Mouse (Mus musculus) lung, postnatal 36 days (tissue): ENCODE data around the gene Prickle2.

Source experiments
- DNase-seq: peaks from one replicate; pipeline ENCODE4 v3.0.0; 2022; ENCODE audit warnings: mixed read lengths

Prickle2 gene

GRCm38 (mm10) chr6:92584026-92584425, 121.9 kb downstream of the Prickle2 start:
- no peak for DNase-seq

- DNase-seq = no peak
Observed at GRCm38 (mm10) chr6:92575227-92575626, 130.7 kb downstream of the Prickle2 start.

GRCm38 (mm10) chr6:92572139-92572538, 133.8 kb downstream of the Prickle2 start:
- no peak for DNase-seq

GRCm38 (mm10) chr6:92570090-92570489, 135.9 kb downstream of the Prickle2 start:
- DNase-seq = no peak

- DNase-seq = no peak
Observed at GRCm38 (mm10) chr6:92569283-92569682, 136.7 kb downstream of the Prickle2 start.

GRCm38 (mm10) chr6:92559261-92559660, 146.7 kb downstream of the Prickle2 start:
- DNase-seq = no peak

- DNase-seq = peak; percentile 84
Observed at GRCm38 (mm10) chr6:92555675-92556074, 150.3 kb downstream of the Prickle2 start.

GRCm38 (mm10) chr6:92553086-92553485, 152.9 kb downstream of the Prickle2 start:
- DNase-seq = no peak

- no peak for DNase-seq
Observed at GRCm38 (mm10) chr6:92549246-92549645, 156.7 kb downstream of the Prickle2 start.

- DNase-seq = no peak
Observed at GRCm38 (mm10) chr6:92545204-92545603, 160.8 kb downstream of the Prickle2 start.

- no peak for DNase-seq
Observed at GRCm38 (mm10) chr6:92543825-92544224, 162.1 kb downstream of the Prickle2 start.

GRCm38 (mm10) chr6:92542402-92543101, 163.4 kb downstream of the Prickle2 start:
- no peak for DNase-seq

GRCm38 (mm10) chr6:92534226-92535031, 171.5 kb downstream of the Prickle2 start:
- DNase-seq = peak; percentile 56

GRCm38 (mm10) chr6:92533306-92534063, 172.5 kb downstream of the Prickle2 start:
- DNase-seq = no peak

GRCm38 (mm10) chr6:92532896-92533295, 173.1 kb downstream of the Prickle2 start:
- DNase-seq = no peak

GRCm38 (mm10) chr6:92532331-92532730, 173.6 kb downstream of the Prickle2 start:
- DNase-seq = no peak

- no peak for DNase-seq
Observed at GRCm38 (mm10) chr6:92526212-92526611, 179.7 kb downstream of the Prickle2 start.

- no peak for DNase-seq
Observed at GRCm38 (mm10) chr6:92525646-92526045, 180.3 kb downstream of the Prickle2 start.

GRCm38 (mm10) chr6:92521526-92522075, 184.4 kb downstream of the Prickle2 start:
- DNase-seq = peak; percentile 65

GRCm38 (mm10) chr6:92520088-92520875, 185.7 kb downstream of the Prickle2 start:
- DNase-seq = no peak

GRCm38 (mm10) chr6:92518438-92518968, 187.5 kb downstream of the Prickle2 start:
- DNase-seq = no peak

GRCm38 (mm10) chr6:92517002-92517401, 189.0 kb downstream of the Prickle2 start:
- DNase-seq = no peak
